Mouse (Mus musculus) left cerebral cortex, postnatal 25 days (tissue): ENCODE data around the gene Folh1. TPM values are rescaled to one million over a fixed set of nuclear protein-coding genes. Genes with fewer than 3 reads are reported as not detected.
"Not testable (repeated sequence)": the region's sequence is repeated elsewhere in the genome, so short reads cannot be mapped to it uniquely, and the experiment has no call there.

Experiments
- DNase-seq, 2 experiments: peaks; one replicate each; pipeline ENCODE4 v3.0.0; 2022; ENCODE audit warnings: low spot score in 2 of 2, mixed read lengths in 1 of 2
- intact Hi-C: fragments of 180-260 bp; cut with DNase I; formaldehyde crosslinking; loops from one replicate; pipeline ENCODE4 v1.15.1; 2025
- total RNA-seq, 2 experiments: library from RNA; stranded (reverse); gene quantifications; 2 replicates each; pipeline ENCODE4 v1.2.3; 2021

Gene Folh1
- total RNA-seq = 1 to 10 TPM; 4.0 to 5.5 TPM

GRCm38 (mm10) chr7:86775617-86776325, at the start of gene Folh1:
Gene Folh1 (minus strand): TSS chr7:86775943.
- intact Hi-C loops = no loop called here
- DNase-seq = peak; percentile 17 to 18

GRCm38 (mm10) chr7:86816466-86816865, 40.7 kb upstream of the Folh1 start:
- no peak for DNase-seq
- intact Hi-C loops = no loop called here

GRCm38 (mm10) chr7:86815716-86816115, 40.0 kb upstream of the Folh1 start:
- DNase-seq, intact Hi-C loops: not testable (repeated sequence)

- DNase-seq, intact Hi-C loops: not testable (repeated sequence)
Measured at GRCm38 (mm10) chr7:86815241-86815640, 39.5 kb upstream of the Folh1 start.

GRCm38 (mm10) chr7:86794727-86795126, 19.0 kb upstream of the Folh1 start, which contains the start of gene Vmn2r77:
Gene Vmn2r77 (plus strand): TSS chr7:86795027.
- intact Hi-C loops = no loop called here
- DNase-seq = no peak

- intact Hi-C loops = no loop called here
- no peak for DNase-seq
Measured at GRCm38 (mm10) chr7:86771621-86772020, 4.1 kb downstream of the Folh1 start.

- intact Hi-C loops = no loop called here
- no peak for DNase-seq
Measured at GRCm38 (mm10) chr7:86764628-86765027, 11.1 kb downstream of the Folh1 start.

- DNase-seq = no peak
- intact Hi-C loops = no loop called here
Measured at GRCm38 (mm10) chr7:86760751-86761150, 15.0 kb downstream of the Folh1 start.

- intact Hi-C loops = no loop called here
- no peak for DNase-seq
Measured at GRCm38 (mm10) chr7:86725013-86725412, 50.7 kb downstream of the Folh1 start.

GRCm38 (mm10) chr7:86688030-86688429, 87.7 kb downstream of the Folh1 start, which contains the start of gene Olfr292:
Gene Olfr292 (plus strand): TSS chr7:86688330.
- intact Hi-C loops = no loop called here

More at GRCm38 (mm10) chr7:86688030-86688429, 87.7 kb downstream of the Folh1 start, which contains the start of gene Olfr292:
- no peak for DNase-seq

Other genes starting within 250 kb of the Folh1 start
- not detected for gene Olfr295, start 192.1 kb downstream of the Folh1 start, total RNA-seq
- gene Olfr294, start 159.3 kb downstream of the Folh1 start, total RNA-seq = not detected
- gene Olfr293, start 126.9 kb downstream of the Folh1 start, total RNA-seq = not detected
- not detected for gene Olfr292, start 87.6 kb downstream of the Folh1 start, total RNA-seq
- gene Vmn2r77, start 19.1 kb upstream of the Folh1 start, total RNA-seq = not detected
- not detected for gene Vmn2r78, start 139.2 kb upstream of the Folh1 start, total RNA-seq
- gene Vmn2r79, start 220.2 kb upstream of the Folh1 start, total RNA-seq = under 1 TPM in 1 of 2 experiments, not detected in 1; 0.02 TPM